ENCODE assay signal across 12 mouse cellular contexts in the genomic region with DNA sequence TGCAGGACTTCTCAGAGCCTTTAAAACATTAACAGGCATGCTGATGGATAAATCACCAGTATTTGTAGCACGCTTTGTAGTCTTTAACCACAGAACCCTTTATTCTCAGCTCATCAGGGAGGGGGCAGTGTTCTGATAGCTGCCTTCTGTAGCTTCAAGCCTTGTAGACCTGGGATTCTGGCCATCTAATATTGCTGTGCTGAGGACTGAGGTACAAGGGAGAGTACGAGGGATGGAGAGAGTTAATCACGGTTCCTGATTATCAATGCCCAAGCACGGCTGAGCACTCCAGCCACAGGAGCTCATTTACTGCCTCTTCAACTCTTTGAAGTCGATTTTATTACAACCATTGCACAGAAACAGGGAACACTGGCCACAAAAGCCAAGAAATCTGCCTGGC.
DNase-seq lines count a peak whose midpoint lies in the region; ATAC-seq lines count a peak whose summit lies in the region.
"Had no signal": no experiment of that assay in that cellular context is flagged by ENCODE, and none has a peak within 500 bp of the region (broad histone marks: within the 10 kb centered on the region; RNA-seq: fewer than 3 reads in every experiment).

No protein-coding gene starts in this region.

- no peak for ATAC-seq in hindbrain, embryonic 13.5 days (ENCODE audit: low FRiP score)
- ATAC-seq in hindbrain, embryonic 12.5 days (ENCODE audit: low FRiP score), result no peak
- 0 out of 2 replicates have a peak, but pooled peaks have one; percentile 34 for ATAC-seq in neural tube, embryonic 12.5 days (ENCODE audit: low FRiP score, low read depth)
- peak; percentile 10; the same call in 1 of the 2 replicates for ATAC-seq in neural tube, embryonic 15.5 days (ENCODE audit: low FRiP score)

- no peak for DNase-seq in neural tube, embryonic 10.5 days (ENCODE audit: extremely low spot score, low spot score)
- DNase-seq in hindlimb bud, embryonic 11.5 days (ENCODE audit: extremely low spot score, low read depth, low spot score), result peak; percentile 58
- DNase-seq in spleen, postnatal 36 days (ENCODE audit: low spot score in 2 of 2), result no peak
- DNase-seq in urinary bladder, postnatal 36 days (ENCODE audit: low spot score in 2 of 2), result no peak
- DNase-seq: cerebellum, adult 11 months; spleen, adult 18-20 months had no signal

- no peak overlapping the region for H3K4me2 ChIP-seq in hindbrain, embryonic 13.5 days
- no peak overlapping the region for H3K4me2 ChIP-seq in hindbrain, embryonic 12.5 days (replicated peaks)
- no peak overlapping the region for H3K4me2 ChIP-seq in neural tube, embryonic 12.5 days (replicated peaks)
- H3K4me2 ChIP-seq in neural tube, embryonic 15.5 days, result no peak overlapping the region
- H3K4me2 ChIP-seq: embryonic facial prominence, embryonic 12.5 days; liver, embryonic 15.5 days had no signal

- H3K36me3 ChIP-seq in hindbrain, embryonic 13.5 days, result peaks cover 3% of the 10 kb centered on the region; the same call in 1 of the 2 replicates
- H3K36me3 ChIP-seq in hindbrain, embryonic 12.5 days, result no peaks in the 10 kb centered on the region
- no peaks in the 10 kb centered on the region; the same call in 1 of the 2 replicates for H3K36me3 ChIP-seq in neural tube, embryonic 12.5 days
- 0 out of 2 replicates have a peak, but pooled peaks cover 5% of the 10 kb centered on the region for H3K36me3 ChIP-seq in neural tube, embryonic 15.5 days
- H3K36me3 ChIP-seq: liver, embryonic 15.5 days had no signal

- H3K27ac ChIP-seq in hindbrain, embryonic 13.5 days, result 0 out of 2 replicates have a peak overlapping the region, but pooled peaks have one; percentile 15
- no peak overlapping the region for H3K27ac ChIP-seq in hindbrain, embryonic 12.5 days
- H3K27ac ChIP-seq in neural tube, embryonic 12.5 days, result no peak overlapping the region
- no peak overlapping the region for H3K27ac ChIP-seq in neural tube, embryonic 15.5 days (replicated peaks)
- H3K27ac ChIP-seq: embryonic facial prominence, embryonic 12.5 days; liver, embryonic 15.5 days had no signal

- no peaks in the 10 kb centered on the region for H3K27me3 ChIP-seq in hindbrain, embryonic 13.5 days
- H3K27me3 ChIP-seq in hindbrain, embryonic 12.5 days, result no peaks in the 10 kb centered on the region
- H3K27me3 ChIP-seq in neural tube, embryonic 12.5 days (replicated peaks), result no peaks in the 10 kb centered on the region; the same call in 1 of the 2 replicates
- H3K27me3 ChIP-seq in neural tube, embryonic 15.5 days (replicated peaks), result no peaks in the 10 kb centered on the region
- H3K27me3 ChIP-seq: embryonic facial prominence, embryonic 12.5 days; liver, embryonic 15.5 days had no signal

- H3K4me3 ChIP-seq in hindbrain, embryonic 13.5 days, result no peak overlapping the region
- H3K4me3 ChIP-seq in hindbrain, embryonic 12.5 days, result no peak overlapping the region
- no peak overlapping the region for H3K4me3 ChIP-seq in neural tube, embryonic 12.5 days
- no peak overlapping the region for H3K4me3 ChIP-seq in neural tube, embryonic 15.5 days (replicated peaks)
- H3K4me3 ChIP-seq: embryonic facial prominence, embryonic 12.5 days; liver, embryonic 15.5 days had no signal

- 22% methylated on average over 5 of the region's 5 CpGs for WGBS in hindbrain, embryonic 13.5 days
- WGBS in hindbrain, embryonic 12.5 days, result 31% methylated on average over 5 of the region's 5 CpGs
- WGBS in neural tube, embryonic 12.5 days, result 13% methylated on average over 5 of the region's 5 CpGs
- 12% methylated on average over 5 of the region's 5 CpGs for WGBS in neural tube, embryonic 15.5 days

- peaks cover 37% of the 10 kb centered on the region for H3K4me1 ChIP-seq in hindbrain, embryonic 13.5 days (replicated peaks)
- H3K4me1 ChIP-seq in hindbrain, embryonic 12.5 days, result peaks cover 34% of the 10 kb centered on the region
- H3K4me1 ChIP-seq in neural tube, embryonic 12.5 days, result peaks cover 33% of the 10 kb centered on the region; the same call in 1 of the 2 replicates
- peaks cover 41% of the 10 kb centered on the region for H3K4me1 ChIP-seq in neural tube, embryonic 15.5 days
- H3K4me1 ChIP-seq: liver, embryonic 15.5 days had no signal

- H3K9ac ChIP-seq in hindbrain, embryonic 13.5 days, result no peak overlapping the region
- no peak overlapping the region for H3K9ac ChIP-seq in hindbrain, embryonic 12.5 days
- no peak overlapping the region for H3K9ac ChIP-seq in neural tube, embryonic 12.5 days
- H3K9ac ChIP-seq in neural tube, embryonic 15.5 days (replicated peaks), result no peak overlapping the region
- H3K9ac ChIP-seq: embryonic facial prominence, embryonic 12.5 days; liver, embryonic 15.5 days had no signal

- no peaks in the 10 kb centered on the region for H3K9me3 ChIP-seq in hindbrain, embryonic 13.5 days
- H3K9me3 ChIP-seq in hindbrain, embryonic 12.5 days (replicated peaks), result no peaks in the 10 kb centered on the region
- no peaks in the 10 kb centered on the region for H3K9me3 ChIP-seq in neural tube, embryonic 12.5 days
- no peaks in the 10 kb centered on the region for H3K9me3 ChIP-seq in neural tube, embryonic 15.5 days (replicated peaks)
- H3K9me3 ChIP-seq: embryonic facial prominence, embryonic 12.5 days; liver, embryonic 15.5 days had no signal

Comparison
In these comparisons a context has a peak if more than half of its experiments do, and no peak if none do; other contexts are left out.
1. ATAC-seq: peak in neural tube, embryonic 12.5 days (single experiment) and neural tube, embryonic 15.5 days (single experiment); none in hindbrain, embryonic 13.5 days (single experiment) and hindbrain, embryonic 12.5 days (single experiment).